11 mouse cellular contexts compared by ENCODE assay signal in the genomic region with DNA sequence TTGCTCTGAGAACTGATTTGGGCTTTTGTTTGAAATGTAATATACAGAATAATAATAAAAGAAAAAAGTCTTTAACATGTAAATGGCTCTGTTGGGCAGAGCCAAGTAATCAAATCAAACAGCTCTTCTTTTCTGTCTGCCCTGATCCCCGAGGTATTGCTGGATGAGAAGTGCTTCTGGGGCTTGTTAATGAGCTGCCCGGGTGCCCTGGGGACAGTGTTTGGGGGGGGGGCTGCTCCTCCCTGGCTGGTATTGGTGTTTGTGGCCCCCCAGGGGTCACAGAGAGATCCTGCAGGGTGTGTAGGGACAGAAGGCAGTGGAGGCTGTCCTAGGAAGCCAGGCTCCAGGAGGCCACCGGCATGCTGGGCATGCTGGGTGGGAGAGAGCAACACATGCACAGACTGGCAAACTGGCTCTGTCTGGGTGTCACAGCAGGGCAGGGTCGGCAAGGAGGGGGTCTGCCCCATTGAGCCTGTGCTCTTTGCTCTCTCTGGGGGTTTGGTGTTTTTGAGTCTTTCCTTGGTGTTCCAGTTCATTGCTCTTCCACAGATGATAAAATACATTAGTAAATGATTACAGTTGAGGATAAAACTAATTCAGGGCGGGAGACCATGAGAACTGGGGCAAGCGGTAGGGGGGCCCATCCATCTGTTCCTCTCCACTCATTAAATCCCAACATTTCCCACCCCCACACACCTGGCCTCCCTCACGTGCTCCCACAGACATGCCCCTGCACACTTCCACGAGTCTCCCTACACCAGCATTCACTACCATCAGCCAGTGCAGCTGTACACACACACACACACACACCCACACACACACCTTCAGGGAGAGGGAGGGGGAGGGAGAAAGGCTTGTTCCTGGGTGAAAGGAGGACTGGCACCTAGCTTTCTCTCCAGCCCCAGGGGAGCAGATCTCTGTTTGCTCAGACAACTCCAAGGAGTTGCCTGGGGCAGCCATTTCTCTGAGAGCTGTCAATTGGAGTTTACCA.
A peak's percentile ranks its signal among the peaks of the same experiment; 100 is the strongest.
DNase-seq lines count a peak whose midpoint lies in the region; ATAC-seq and TF ChIP-seq lines count a peak whose summit lies in the region.
"Had no signal": no experiment of that assay in that cellular context is flagged by ENCODE, and none has a peak within 500 bp of the region (broad histone marks: within the 10 kb centered on the region; RNA-seq: fewer than 3 reads in every experiment).

No protein-coding gene starts in this region.

- no peaks in the 10 kb centered on the region for H3K9me3 ChIP-seq in hindbrain, postnatal 0 days (ENCODE audit: low read length)
- H3K9me3 ChIP-seq in midbrain, embryonic 12.5 days: no peaks in the 10 kb centered on the region
- H3K9me3 ChIP-seq: lung, embryonic 15.5 days; stomach, embryonic 15.5 days had no signal

- 20% methylated on average over 8 of the region's 8 CpGs for WGBS in hindbrain, postnatal 0 days
- 31% methylated on average over 8 of the region's 8 CpGs for WGBS in midbrain, embryonic 12.5 days

- no peak overlapping the region for H3K9ac ChIP-seq in hindbrain, postnatal 0 days (replicated peaks; ENCODE audit: low read length)
- H3K9ac ChIP-seq in midbrain, embryonic 12.5 days (replicated peaks): no peak overlapping the region
- H3K9ac ChIP-seq: lung, embryonic 15.5 days; stomach, embryonic 15.5 days had no signal

- ATAC-seq in hindbrain, postnatal 0 days: peak; percentile 56
- peak; percentile 38; the same call in 1 of the 2 replicates for ATAC-seq in midbrain, embryonic 12.5 days (ENCODE audit: low FRiP score, low read depth)

- H3K4me2 ChIP-seq in hindbrain, postnatal 0 days (ENCODE audit: low read depth, low read length): no peak overlapping the region
- no peak overlapping the region for H3K4me2 ChIP-seq in midbrain, embryonic 12.5 days (replicated peaks)
- H3K4me2 ChIP-seq: lung, embryonic 15.5 days; stomach, embryonic 15.5 days had no signal

- no peaks in the 10 kb centered on the region; the same call in 1 of the 2 replicates for H3K27me3 ChIP-seq in hindbrain, postnatal 0 days (ENCODE audit: insufficient read depth, low read length)
- peaks cover 8% of the 10 kb centered on the region; the same call in 1 of the 2 replicates for H3K27me3 ChIP-seq in midbrain, embryonic 12.5 days
- H3K27me3 ChIP-seq: lung, embryonic 15.5 days; stomach, embryonic 15.5 days had no signal

- peaks cover 22% of the 10 kb centered on the region for H3K4me1 ChIP-seq in hindbrain, postnatal 0 days (ENCODE audit: insufficient read depth, low read length)
- peaks cover 24% of the 10 kb centered on the region for H3K4me1 ChIP-seq in midbrain, embryonic 12.5 days
- H3K4me1 ChIP-seq: lung, embryonic 15.5 days; stomach, embryonic 15.5 days had no signal

- no peaks in the 10 kb centered on the region for H3K36me3 ChIP-seq in hindbrain, postnatal 0 days (ENCODE audit: insufficient read depth, low read length)
- no peaks in the 10 kb centered on the region for H3K36me3 ChIP-seq in midbrain, embryonic 12.5 days
- H3K36me3 ChIP-seq: lung, embryonic 15.5 days; stomach, embryonic 15.5 days had no signal

- H3K27ac ChIP-seq in hindbrain, postnatal 0 days: no peak overlapping the region
- H3K27ac ChIP-seq in midbrain, embryonic 12.5 days (replicated peaks): 0 out of 2 replicates have a peak overlapping the region, but pooled peaks have one; percentile 12
- H3K27ac ChIP-seq: lung, embryonic 15.5 days; stomach, embryonic 15.5 days had no signal

- TF ChIP-seq CTCF in hindbrain, postnatal 0 days (IDR thresholded peaks at IDR 0.05; ENCODE audit: low read depth): no peak

- peak; percentile 44 to 57 for DNase-seq in cerebellum, postnatal 10 days
- DNase-seq in cerebellum, adult 11 months: no peak
- DNase-seq in brain, adult 2 months (ENCODE audit: low read depth, low spot score): peak; percentile 62
- peak; percentile 28 for DNase-seq in hindbrain, postnatal 0 days (ENCODE audit: low spot score)
- DNase-seq in spleen, postnatal 10 days (ENCODE audit: low spot score in 2 of 2): no peak
- no peak for DNase-seq in adrenal gland, postnatal 10 days
- no peak for DNase-seq in ovary, adult 18-20 months (ENCODE audit: low spot score)
- DNase-seq: heart, postnatal 10 days had no signal

- H3K4me3 ChIP-seq in hindbrain, postnatal 0 days (ENCODE audit: low read length): no peak overlapping the region
- no peak overlapping the region for H3K4me3 ChIP-seq in midbrain, embryonic 12.5 days
- H3K4me3 ChIP-seq: lung, embryonic 15.5 days; stomach, embryonic 15.5 days had no signal

Comparison
In these comparisons a context has a peak if more than half of its experiments do, and no peak if none do; other contexts are left out.
1. DNase-seq: peak in cerebellum, postnatal 10 days (2 of 2), brain, adult 2 months (single experiment) and hindbrain, postnatal 0 days (single experiment); none in cerebellum, adult 11 months (single experiment), spleen, postnatal 10 days (0 of 2), adrenal gland, postnatal 10 days (single experiment) and ovary, adult 18-20 months (single experiment).